Mouse (Mus musculus) erythroblast, embryonic 14.5 days (primary cell): ENCODE results near the gene Fam53b.

Experiments used
- GATA1 ChIP-seq: IDR thresholded peaks from 2 replicates; pipeline ENCODE4 v1.6.1; 2012; ENCODE audit warnings: low read length, inconsistent platforms, mixed read lengths
- TAL1 ChIP-seq: IDR thresholded peaks from 3 replicates; pipeline ENCODE4 v1.6.1; 2012; ENCODE audit warnings: low read length, inconsistent platforms, mixed read lengths

DNA sequence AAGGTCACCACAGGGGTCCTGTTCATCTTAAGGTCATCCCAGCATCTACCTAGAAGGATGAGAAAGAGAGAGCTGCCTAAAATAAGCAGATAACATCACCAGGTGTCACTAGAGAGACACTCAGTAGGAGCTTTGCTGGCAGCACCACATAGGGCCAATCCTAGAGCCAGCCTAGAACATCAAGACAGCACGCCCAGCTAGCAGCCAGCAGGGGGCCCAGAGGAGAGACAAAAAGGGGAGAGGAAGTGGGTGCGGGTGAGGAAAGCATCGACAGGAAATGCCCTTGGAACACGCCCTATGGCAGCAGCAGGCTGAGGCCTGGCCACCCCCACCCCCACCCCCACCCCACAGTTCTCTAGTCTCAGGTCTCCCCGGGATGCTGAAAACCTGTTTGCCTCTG, 78.5 kb downstream of the Fam53b start:
- TF ChIP-seq TAL1 (no peak), GATA1 (no peak)
